Mouse (Mus musculus): Measurements from ENCODE around the gene Ogfrl1.
"Not testable (repeated sequence)": the region's sequence is repeated elsewhere in the genome, so short reads cannot be mapped to it uniquely, and the experiment has no call there.

The Ogfrl1 gene

GRCm38 (mm10) chr1:23397623-23398022 lies at the start of gene Ogfrl1:
Ogfrl1 (minus strand) TSS chr1:23397772.
- DNase-seq (ENCODE audit: low read depth, low spot score): no peak

GRCm38 (mm10) chr1:23445736-23446424 lies 48.3 kb upstream of the Ogfrl1 start:
- DNase-seq (ENCODE audit: low read depth, low spot score): no peak

GRCm38 (mm10) chr1:23433612-23434011 lies 36.0 kb upstream of the Ogfrl1 start:
- DNase-seq (ENCODE audit: low read depth, low spot score): no peak

- no peak for DNase-seq (ENCODE audit: low read depth, low spot score)
Observed at GRCm38 (mm10) chr1:23426447-23426846, 28.9 kb upstream of the Ogfrl1 start.

- no peak for DNase-seq (ENCODE audit: low read depth, low spot score)
Observed at GRCm38 (mm10) chr1:23418941-23419340, 21.4 kb upstream of the Ogfrl1 start.

- no peak for DNase-seq (ENCODE audit: low read depth, low spot score)
Observed at GRCm38 (mm10) chr1:23418059-23418458, 20.5 kb upstream of the Ogfrl1 start.

- no peak for DNase-seq (ENCODE audit: low read depth, low spot score)
Observed at GRCm38 (mm10) chr1:23417562-23417961, 20.0 kb upstream of the Ogfrl1 start.

- no peak for DNase-seq (ENCODE audit: low read depth, low spot score)
Observed at GRCm38 (mm10) chr1:23411533-23411932, 14.0 kb upstream of the Ogfrl1 start.

GRCm38 (mm10) chr1:23409960-23410359 lies 12.4 kb upstream of the Ogfrl1 start:
- DNase-seq (ENCODE audit: low read depth, low spot score): no peak

- DNase-seq (ENCODE audit: low read depth, low spot score): no peak
Observed at GRCm38 (mm10) chr1:23402401-23402800, 4.8 kb upstream of the Ogfrl1 start.

- DNase-seq (ENCODE audit: low read depth, low spot score): peak; percentile 40
Observed at GRCm38 (mm10) chr1:23399552-23399951, 2.0 kb upstream of the Ogfrl1 start.

- not testable (repeated sequence) for DNase-seq (ENCODE audit: low read depth, low spot score)
Observed at GRCm38 (mm10) chr1:23394356-23394755, 3.2 kb downstream of the Ogfrl1 start.

GRCm38 (mm10) chr1:23391744-23392143 lies 5.8 kb downstream of the Ogfrl1 start:
- no peak for DNase-seq (ENCODE audit: low read depth, low spot score)

GRCm38 (mm10) chr1:23384326-23384725 lies 13.2 kb downstream of the Ogfrl1 start:
- no peak for DNase-seq (ENCODE audit: low read depth, low spot score)

GRCm38 (mm10) chr1:23382806-23383653 lies 14.5 kb downstream of the Ogfrl1 start:
- DNase-seq (ENCODE audit: low read depth, low spot score): peak; percentile 64

GRCm38 (mm10) chr1:23382461-23382805 lies 15.1 kb downstream of the Ogfrl1 start:
- no peak for DNase-seq (ENCODE audit: low read depth, low spot score)

GRCm38 (mm10) chr1:23382037-23382436 lies 15.5 kb downstream of the Ogfrl1 start:
- no peak for DNase-seq (ENCODE audit: low read depth, low spot score)

- no peak for DNase-seq (ENCODE audit: low read depth, low spot score)
Observed at GRCm38 (mm10) chr1:23379911-23380740, 17.4 kb downstream of the Ogfrl1 start.

GRCm38 (mm10) chr1:23379321-23379720 lies 18.3 kb downstream of the Ogfrl1 start:
- DNase-seq (ENCODE audit: low read depth, low spot score): no peak

- no peak for DNase-seq (ENCODE audit: low read depth, low spot score)
Observed at GRCm38 (mm10) chr1:23377572-23377971, 20.0 kb downstream of the Ogfrl1 start.

- DNase-seq (ENCODE audit: low read depth, low spot score): no peak
Observed at GRCm38 (mm10) chr1:23374156-23374555, 23.4 kb downstream of the Ogfrl1 start.

GRCm38 (mm10) chr1:23365614-23366013 lies 32.0 kb downstream of the Ogfrl1 start:
- no peak for DNase-seq (ENCODE audit: low read depth, low spot score)

Measured in CD4-positive helper T cell, adult 2 months (primary cell).